Mouse (Mus musculus) CH12.LX (cell line): ENCODE measurements around the gene Nhej1. TPM values are rescaled to one million over a fixed set of nuclear protein-coding genes. Genes with fewer than 3 reads are reported as not detected.

Experiments
- DNase-seq: peaks from one replicate; pipeline ENCODE4 v3.0.0-alpha.2; 2013; ENCODE audit errors: extremely low read depth
- H3K27ac ChIP-seq: 2 replicates; pipeline ENCODE4 v1.5.1; 2012; ENCODE audit warnings: low read depth, mild to moderate bottlenecking, control low read depth, moderate library complexity; ENCODE audit not compliant: insufficient read depth
- H3K27me3 ChIP-seq: replicated peaks from 2 replicates; pipeline ENCODE3; 2012; ENCODE audit warnings: inconsistent platforms
- H3K36me3 ChIP-seq, 2 experiments: replicated peaks in 1 of 2; 2 replicates each; pipeline versions ENCODE3 to v1.6.1; 2012; ENCODE audit warnings: inconsistent platforms in 1 of 2, low read length in 1 of 2, mild to moderate bottlenecking in 1 of 2, mixed read lengths in 1 of 2, moderate library complexity in 1 of 2; ENCODE audit not compliant: control insufficient read depth in 1 of 2, insufficient read depth in 1 of 2
- H3K4me1 ChIP-seq, 2 experiments: 2 replicates each; pipeline ENCODE4 v1.6.1; 2012; ENCODE audit warnings: inconsistent platforms in 1 of 2, moderate library complexity in 1 of 2; ENCODE audit not compliant: insufficient read depth in 2 of 2, control insufficient read depth in 1 of 2
- H3K4me2 ChIP-seq: 2 replicates; pipeline ENCODE4 v1.6.1; 2012; ENCODE audit warnings: low read depth, mild to moderate bottlenecking, control low read depth; ENCODE audit not compliant: poor library complexity, insufficient read depth, severe bottlenecking
- H3K4me3 ChIP-seq, 3 experiments: fragments of 150-350 bp in 1 of 3; sonication (generic) in 1 of 3; replicated peaks in 1 of 3; 2 replicates each; pipeline versions ENCODE3 to v1.5.1; 2011 to 2012; ENCODE audit warnings: low read depth in 2 of 3, low read length in 2 of 3, mild to moderate bottlenecking in 2 of 3, moderate library complexity in 2 of 3, control low read depth in 1 of 3, improper control_type of control experiment in 1 of 3, inconsistent platforms in 1 of 3, mixed read lengths in 1 of 3; ENCODE audit not compliant: poor library complexity in 1 of 3
- H3K79me2 ChIP-seq: replicated peaks from 2 replicates; pipeline ENCODE4 v1.6.1; 2012; ENCODE audit warnings: mild to moderate bottlenecking, moderate library complexity; ENCODE audit not compliant: control insufficient read depth, poor library complexity, insufficient read depth, severe bottlenecking; ENCODE audit errors: extremely low read depth
- H3K9ac ChIP-seq: 2 replicates; pipeline ENCODE4 v1.6.1; 2012; ENCODE audit warnings: low read depth, mild to moderate bottlenecking, control low read depth, moderate library complexity; ENCODE audit not compliant: insufficient read depth
- H3K9me3 ChIP-seq: replicated peaks from 2 replicates; pipeline ENCODE3; 2012; ENCODE audit warnings: low read length, inconsistent platforms, mixed read lengths
- CHD1 ChIP-seq: IDR thresholded peaks from 2 replicates; pipeline ENCODE4 v1.6.1; 2012; ENCODE audit warnings: low read depth, low read length, improper control_type of control experiment, inconsistent platforms
- CTCF ChIP-seq, 2 experiments: IDR thresholded peaks in 1 of 2; conservative IDR thresholded peaks in 1 of 2; 2 replicates each; pipeline ENCODE4 v1.5.1; 2011 to 2012; ENCODE audit warnings: low read depth in 2 of 2, low read length in 2 of 2, improper control_type of control experiment in 1 of 2, inconsistent platforms in 1 of 2, mild to moderate bottlenecking in 1 of 2, moderate library complexity in 1 of 2
- ELF1 ChIP-seq: IDR thresholded peaks from 2 replicates; pipeline ENCODE4 v1.6.1; 2014; ENCODE audit warnings: low read depth, mild to moderate bottlenecking, inconsistent platforms, low read length, improper control_type of control experiment
- EP300 ChIP-seq: IDR thresholded peaks from 2 replicates; pipeline ENCODE4 v1.6.1; 2011; ENCODE audit warnings: low read length, improper control_type of control experiment
- GABPA ChIP-seq: IDR thresholded peaks from 2 replicates; pipeline ENCODE4 v1.6.1; 2012; ENCODE audit warnings: low read depth, low read length, improper control_type of control experiment, inconsistent platforms; ENCODE audit not compliant: insufficient replicate concordance
- IRF4 ChIP-seq: IDR thresholded peaks from 2 replicates; pipeline ENCODE4 v1.6.1; 2014; ENCODE audit warnings: low read depth, mild to moderate bottlenecking, inconsistent platforms, low read length, improper control_type of control experiment
- JUN ChIP-seq: IDR thresholded peaks from 2 replicates; pipeline ENCODE4 v1.6.1; 2011; ENCODE audit warnings: low read depth, mild to moderate bottlenecking, low read length, improper control_type of control experiment, moderate library complexity; ENCODE audit not compliant: insufficient read depth
- JUND ChIP-seq: conservative IDR thresholded peaks from 2 replicates; pipeline ENCODE4 v1.6.1; 2011; ENCODE audit warnings: low read depth, low read length, improper control_type of control experiment
- MAFK ChIP-seq: IDR thresholded peaks from 2 replicates; pipeline ENCODE4 v1.6.1; 2011; ENCODE audit warnings: low read length, improper control_type of control experiment; ENCODE audit not compliant: insufficient replicate concordance
- MXI1 ChIP-seq: IDR thresholded peaks from 2 replicates; pipeline ENCODE4 v1.6.1; 2011; ENCODE audit warnings: mild to moderate bottlenecking, low read depth, low read length, improper control_type of control experiment
- MYC ChIP-seq: IDR thresholded peaks from 2 replicates; pipeline ENCODE4 v1.6.1; 2011; ENCODE audit warnings: low read depth, mild to moderate bottlenecking, improper control_type of control experiment, low read length
- NELFE ChIP-seq: IDR thresholded peaks from 2 replicates; pipeline ENCODE4 v1.6.1; 2011; ENCODE audit warnings: low read depth, low read length, improper control_type of control experiment
- NRF1 ChIP-seq: IDR thresholded peaks from 2 replicates; pipeline ENCODE4 v1.6.1; 2014; ENCODE audit warnings: low read depth, mild to moderate bottlenecking, inconsistent platforms, low read length, improper control_type of control experiment, moderate library complexity
- PAX5 ChIP-seq: IDR thresholded peaks from 2 replicates; pipeline ENCODE4 v1.6.1; 2012; ENCODE audit warnings: low read length, inconsistent platforms, mixed read lengths
- POLR2A ChIP-seq: IDR thresholded peaks from 2 replicates; pipeline ENCODE4 v1.6.1; 2011; ENCODE audit warnings: low read depth, mild to moderate bottlenecking, improper control_type of control experiment, low read length
- RAD21 ChIP-seq: IDR thresholded peaks from 2 replicates; pipeline ENCODE4 v1.6.1; 2011; ENCODE audit warnings: low read depth, mild to moderate bottlenecking, low read length, improper control_type of control experiment, moderate library complexity
- UBTF ChIP-seq: IDR thresholded peaks from 2 replicates; pipeline ENCODE4 v1.6.1; 2012; ENCODE audit warnings: low read depth, mild to moderate bottlenecking, inconsistent platforms, low read length, improper control_type of control experiment, moderate library complexity
- USF1 ChIP-seq: IDR thresholded peaks from 2 replicates; pipeline ENCODE4 v1.6.1; 2014; ENCODE audit warnings: low read depth, mild to moderate bottlenecking, inconsistent platforms, low read length, improper control_type of control experiment
- ZC3H11A ChIP-seq: IDR thresholded peaks from 2 replicates; pipeline ENCODE4 v1.6.1; 2012; ENCODE audit warnings: low read depth, mild to moderate bottlenecking, inconsistent platforms, low read length, improper control_type of control experiment
- ZKSCAN1 ChIP-seq: IDR thresholded peaks from 2 replicates; pipeline ENCODE4 v1.6.1; 2012; ENCODE audit warnings: low read depth, inconsistent platforms, low read length, improper control_type of control experiment, borderline replicate concordance
- ZMIZ1 ChIP-seq: IDR thresholded peaks from 2 replicates; pipeline ENCODE4 v1.6.1; 2012; ENCODE audit warnings: low read depth, mild to moderate bottlenecking, inconsistent platforms, low read length, improper control_type of control experiment
- dilution Hi-C: fragments of 300-500 bp; cut with MboI; formaldehyde crosslinking; loops from 2 replicates; pipeline ENCODE4 v1.14.3; 2020; ENCODE audit warnings: low sequenced_read_pairs; ENCODE audit not compliant: extremely low pct_unique_long_range_greater_than_20kb, extremely low pct_ligation_motif_present
- in situ Hi-C: fragments of 300-500 bp; cut with MboI; formaldehyde crosslinking; loops from 3 replicates; pipeline ENCODE4 v1.14.3; 2019; ENCODE audit warnings: low sequenced_read_pairs, low pct_ligation_motif_present, low pct_unique_long_range_greater_than_20kb, mixed read lengths
- polyA plus RNA-seq: library from polyadenylated mRNA; unstranded; fragments of >175 nt; gene quantifications from 2 replicates; pipeline ENCODE4 v1.2.1, GENCODE M21; 2012; ENCODE audit warnings: low read depth; ENCODE audit not compliant: insufficient read length
- total RNA-seq, 2 experiments: library from RNA; depleted of rRNA; stranded (reverse); fragments of 300-350 nt in 1 of 2; fragments of >200 nt in 1 of 2; gene quantifications; 2 replicates each; pipeline ENCODE4 v1.2.3; 2012 to 2014

Gene Nhej1
- total and polyA plus RNA-seq, 3 experiments = 2.8 to 4.0 (median 3.7) TPM

DNA sequence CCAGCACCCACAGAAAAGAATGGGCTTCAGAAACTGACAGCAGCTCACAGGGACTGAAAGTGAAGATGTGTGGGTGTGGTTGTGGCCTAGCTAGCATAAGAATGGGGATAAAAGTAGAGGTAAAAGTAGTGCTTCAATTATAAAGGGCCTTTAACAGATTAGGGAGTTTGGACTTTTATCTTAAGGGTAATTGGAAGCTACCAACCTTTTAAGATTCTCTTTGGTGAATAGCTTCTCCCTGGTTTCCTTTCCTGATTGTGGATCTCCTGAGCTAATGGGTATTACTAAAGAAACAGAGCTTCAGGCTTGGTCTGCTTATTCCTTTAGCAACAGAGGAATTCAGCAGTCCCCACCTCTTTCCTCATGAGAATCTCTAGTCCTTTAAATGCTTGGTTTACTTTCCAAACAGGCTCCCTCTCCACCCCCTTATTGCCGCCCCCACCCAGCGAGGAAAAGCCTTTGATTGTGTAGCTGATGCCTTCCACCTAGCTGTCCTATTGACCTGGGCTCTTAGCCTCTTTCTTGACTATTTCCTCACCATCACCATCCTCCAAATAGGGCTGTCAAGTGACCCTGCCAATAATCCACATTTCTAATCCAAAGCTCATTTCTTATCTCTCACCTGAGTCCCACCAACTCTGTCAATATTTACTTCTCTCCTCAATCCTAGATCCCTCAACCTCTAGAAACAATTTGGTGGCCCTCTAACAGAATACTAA lies 97.8 kb downstream of the Nhej1 start:
- Histone ChIP-seq H3K36me3 (no peaks in the 10 kb centered on the region), H3K79me2 (no peaks in the 10 kb centered on the region), H3K4me3 (no peak overlapping the region)
- DNase-seq = no peak
- no peak for TF ChIP-seq JUND
- no peak for TF ChIP-seq POLR2A
- no peak for TF ChIP-seq MAFK
- TF ChIP-seq JUN = no peak
- TF ChIP-seq CTCF (conservative IDR thresholded peaks at IDR 0.05 in 1 of 2, IDR thresholded peaks at IDR 0.05 in 1 of 2; ENCODE audit: low read depth in 2 of 2, low read length in 2 of 2) = no peak
- TF ChIP-seq ZMIZ1 = no peak
- no peak for TF ChIP-seq UBTF
- TF ChIP-seq ZC3H11A = no peak
- TF ChIP-seq RAD21 = no peak
- TF ChIP-seq GABPA = no peak
- TF ChIP-seq, all 38 proteins: peak for 0
- Histone ChIP-seq H3K9ac (no peak overlapping the region), H3K4me1 (no peaks in the 10 kb centered on the region), H3K27me3 (no peaks in the 10 kb centered on the region), H3K4me2 (no peak overlapping the region), H3K9me3 (no peaks in the 10 kb centered on the region), H3K27ac (no peak overlapping the region)
- dilution Hi-C loops = no loop called here
- in situ Hi-C loops = loop anchor here (5.0 kb wide), 1 partner anchor 80 kb away; no protein-coding TSS in a partner anchor

DNA sequence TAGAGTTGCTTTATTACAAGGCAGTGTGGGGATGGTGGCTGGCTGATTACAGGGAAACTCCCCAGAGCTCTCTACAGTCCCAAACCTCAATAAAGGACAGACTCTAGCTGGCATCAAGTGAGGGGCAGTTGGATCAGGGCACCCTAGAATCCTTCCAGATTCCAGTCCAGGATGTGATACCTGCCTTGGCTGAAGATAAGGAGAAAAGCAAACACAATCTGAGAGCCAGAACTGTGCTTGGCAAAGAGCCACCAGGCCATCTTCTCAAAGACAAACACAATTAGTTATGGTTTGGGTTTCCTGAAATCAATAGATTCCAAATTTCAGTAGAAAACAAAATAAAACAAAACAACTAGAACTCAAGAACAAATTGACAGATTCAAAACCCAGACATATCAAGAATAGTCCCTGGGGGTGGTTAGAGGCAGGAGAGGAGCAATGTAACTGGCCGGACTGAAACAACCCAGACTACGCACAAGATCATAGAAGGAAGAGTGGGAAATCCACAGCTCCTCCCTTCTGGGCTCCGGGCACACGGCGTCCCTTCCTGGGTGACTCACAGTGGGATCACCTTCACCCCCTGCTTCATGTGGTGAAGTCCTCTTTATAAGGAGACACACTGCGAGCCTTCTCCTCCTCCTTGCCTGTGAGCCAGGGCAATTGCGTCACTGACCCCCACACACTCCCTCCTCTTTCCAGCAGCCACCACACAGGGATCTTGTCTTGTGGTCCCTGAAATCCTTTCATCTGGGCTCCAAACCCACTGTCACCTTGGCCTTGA lies 100.4 kb downstream of the Nhej1 start:
- H3K27ac ChIP-seq = no peak overlapping the region
- H3K4me1 ChIP-seq = no peaks in the 10 kb centered on the region
- no peaks in the 10 kb centered on the region for H3K36me3 ChIP-seq
- no peaks in the 10 kb centered on the region for H3K27me3 ChIP-seq
- no peak for TF ChIP-seq ZC3H11A
- no peak for TF ChIP-seq EP300
- no peak for TF ChIP-seq ZMIZ1
- TF ChIP-seq IRF4 = no peak
- TF ChIP-seq NELFE = no peak
- TF ChIP-seq ZKSCAN1 = no peak
- no peak for TF ChIP-seq PAX5
- TF ChIP-seq MAFK = no peak
- no peak for TF ChIP-seq MYC
- no peak for TF ChIP-seq MXI1
- no peak for TF ChIP-seq ELF1
- TF ChIP-seq NRF1 = no peak
- no peak for TF ChIP-seq CHD1
- TF ChIP-seq USF1 = no peak
- TF ChIP-seq, all 38 proteins: peak for 0
- Histone ChIP-seq H3K9ac (no peak overlapping the region), H3K79me2 (no peaks in the 10 kb centered on the region), H3K4me3 (no peak overlapping the region), H3K4me2 (no peak overlapping the region), H3K9me3 (no peaks in the 10 kb centered on the region)
- in situ Hi-C loops (loop anchor here (5.0 kb wide), 1 partner anchor 77 kb away; no protein-coding TSS in a partner anchor), dilution Hi-C loops (no loop called here)
- DNase-seq = no peak
